10 mouse cellular contexts compared by ENCODE assay signal in the genomic region with DNA sequence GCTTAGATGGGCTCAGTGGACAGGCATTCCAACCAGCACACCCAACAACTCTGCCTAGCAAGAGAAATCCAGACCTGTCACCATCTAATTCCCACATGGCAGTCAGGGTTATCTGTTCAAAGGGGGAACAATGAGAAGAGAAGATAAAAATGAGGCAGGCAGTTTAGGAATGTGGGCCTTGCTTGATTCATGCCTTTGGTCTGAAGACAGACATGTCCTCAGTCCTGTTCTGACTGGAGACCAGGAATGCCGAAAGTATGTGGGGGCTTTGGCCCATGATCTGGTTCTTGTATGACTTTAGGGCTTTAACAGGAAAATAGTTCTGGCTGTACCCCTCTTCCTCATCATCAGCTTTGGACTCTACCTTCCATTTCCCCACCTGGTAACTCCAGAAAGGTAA.
"Had no signal": no experiment of that assay in that cellular context is flagged by ENCODE, and none has a peak within 500 bp of the region (broad histone marks: within the 10 kb centered on the region; RNA-seq: fewer than 3 reads in every experiment).

No protein-coding gene starts in this region.

- H3K4me3 ChIP-seq: layer of hippocampus, adult 2 months; liver, embryonic 13.5 days had no signal

- H3K9me3 ChIP-seq: liver, embryonic 13.5 days had no signal

- DNase-seq: layer of hippocampus, adult 9-11 months; liver, embryonic 13.5 days; lung, adult 2 months; lung, postnatal 14 days; lung, postnatal 4 days; midbrain, embryonic 14.5 days; thymus, adult 18-20 months; thymus, postnatal 36 days had no signal

- H3K27me3 ChIP-seq: liver, embryonic 13.5 days had no signal

- H3K4me1 ChIP-seq: liver, embryonic 13.5 days had no signal

- H3K27ac ChIP-seq: layer of hippocampus, adult 2 months; liver, embryonic 13.5 days had no signal

- H3K36me3 ChIP-seq: liver, embryonic 13.5 days had no signal

- H3K4me2 ChIP-seq: liver, embryonic 13.5 days; midbrain, embryonic 11.5 days had no signal

- H3K9ac ChIP-seq: liver, embryonic 13.5 days had no signal
